Mouse (Mus musculus) CD8-positive naive resting alpha-beta T cell, adult 2 months (primary cell): ENCODE results near the gene Tmem14a.
A peak's percentile ranks its signal among the peaks of the same experiment; 100 is the strongest.
"Not testable (repeated sequence)": the region's sequence is repeated elsewhere in the genome, so short reads cannot be mapped to it uniquely, and the experiment has no call there.

Experiments used
- DNase-seq, 2 experiments: peaks; one replicate each; pipeline ENCODE4 v3.0.0; 2022; ENCODE audit warnings: low read depth in 2 of 2, low spot score in 2 of 2

The Tmem14a gene

GRCm38 (mm10) chr1:21218489-21218919, at the start of gene Tmem14a:
Gene Tmem14a (plus strand): TSS chr1:21218575.
- peak; percentile 83 to 87 for DNase-seq

DNA sequence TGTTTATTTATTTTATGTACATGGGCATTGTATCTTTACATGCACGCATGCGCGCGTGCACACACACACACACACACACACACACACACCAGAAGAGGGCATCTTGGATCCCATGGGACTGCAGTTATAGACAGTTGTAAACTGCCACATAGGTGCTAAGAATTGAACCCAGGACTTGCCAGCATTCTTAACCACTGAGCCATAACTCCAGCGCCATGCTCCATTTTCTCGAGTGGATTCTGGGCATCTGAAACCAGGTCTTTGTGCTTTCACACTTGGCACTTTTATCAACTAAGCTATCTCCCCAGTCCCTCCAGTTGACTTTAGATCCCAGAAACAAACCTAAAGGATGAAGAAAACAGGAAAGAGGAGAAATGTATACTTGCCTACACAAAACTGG, 33.2 kb upstream of the Tmem14a start:
- no peak for DNase-seq

GRCm38 (mm10) chr1:21206241-21206640, 12.1 kb upstream of the Tmem14a start:
- DNase-seq: no peak

GRCm38 (mm10) chr1:21213537-21213936, 4.8 kb upstream of the Tmem14a start:
- DNase-seq: not testable (repeated sequence)

GRCm38 (mm10) chr1:21213991-21214692, 4.2 kb upstream of the Tmem14a start:
- not testable (repeated sequence) for DNase-seq

DNA sequence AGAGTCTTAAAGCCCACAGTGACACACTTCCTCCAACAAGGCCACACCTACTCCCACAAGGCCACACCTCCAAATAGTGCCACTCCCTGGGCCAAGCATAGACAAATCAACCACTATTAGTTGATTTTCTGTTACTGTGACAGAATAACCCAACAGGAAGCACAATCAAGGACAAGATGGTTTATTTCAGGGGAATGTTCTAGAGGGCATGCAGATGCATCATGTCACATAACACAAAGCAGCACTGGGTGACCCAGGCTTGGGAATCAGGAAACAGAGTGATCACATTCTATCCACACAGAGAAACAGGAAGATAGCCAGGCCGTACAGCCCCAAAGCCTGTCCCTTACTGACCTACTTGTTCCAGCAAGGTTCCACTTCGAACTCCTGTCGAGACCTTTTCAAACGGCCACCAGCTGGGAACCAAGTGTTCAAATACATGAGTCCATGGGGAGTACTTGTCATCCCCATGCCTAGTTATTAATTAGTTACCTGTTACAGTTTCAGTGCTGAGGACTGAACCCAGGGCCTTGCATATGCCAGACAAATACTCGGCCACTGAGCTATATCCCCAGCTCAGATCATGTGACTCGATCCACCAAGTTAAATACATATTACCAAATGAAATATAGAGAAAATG, 9.5 kb downstream of the Tmem14a start:
- DNase-seq: no peak

- DNase-seq: not testable (repeated sequence)
These were observed 10.7 kb downstream of the Tmem14a start for GRCm38 (mm10) chr1:21228740-21229722.

DNA sequence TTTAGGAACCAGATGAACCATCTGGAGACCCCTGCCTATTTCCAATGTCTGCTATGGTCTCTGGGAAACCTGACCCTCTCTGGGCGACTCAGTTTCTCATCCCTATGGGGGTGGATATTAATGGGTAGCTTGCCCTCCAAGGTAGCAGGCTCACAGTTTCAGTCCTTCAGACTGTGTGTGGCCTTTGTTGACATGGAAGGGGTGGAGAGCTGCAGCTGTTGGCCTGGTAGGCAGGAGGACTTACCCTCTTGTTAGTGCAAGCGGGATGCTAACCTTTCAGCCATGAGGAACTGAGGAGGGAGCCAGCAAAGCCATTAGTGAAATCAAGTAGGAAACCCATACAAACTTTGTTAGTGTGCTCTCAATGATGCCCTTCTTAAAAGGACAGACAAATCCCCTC, 12.0 kb downstream of the Tmem14a start:
- no peak for DNase-seq

DNA sequence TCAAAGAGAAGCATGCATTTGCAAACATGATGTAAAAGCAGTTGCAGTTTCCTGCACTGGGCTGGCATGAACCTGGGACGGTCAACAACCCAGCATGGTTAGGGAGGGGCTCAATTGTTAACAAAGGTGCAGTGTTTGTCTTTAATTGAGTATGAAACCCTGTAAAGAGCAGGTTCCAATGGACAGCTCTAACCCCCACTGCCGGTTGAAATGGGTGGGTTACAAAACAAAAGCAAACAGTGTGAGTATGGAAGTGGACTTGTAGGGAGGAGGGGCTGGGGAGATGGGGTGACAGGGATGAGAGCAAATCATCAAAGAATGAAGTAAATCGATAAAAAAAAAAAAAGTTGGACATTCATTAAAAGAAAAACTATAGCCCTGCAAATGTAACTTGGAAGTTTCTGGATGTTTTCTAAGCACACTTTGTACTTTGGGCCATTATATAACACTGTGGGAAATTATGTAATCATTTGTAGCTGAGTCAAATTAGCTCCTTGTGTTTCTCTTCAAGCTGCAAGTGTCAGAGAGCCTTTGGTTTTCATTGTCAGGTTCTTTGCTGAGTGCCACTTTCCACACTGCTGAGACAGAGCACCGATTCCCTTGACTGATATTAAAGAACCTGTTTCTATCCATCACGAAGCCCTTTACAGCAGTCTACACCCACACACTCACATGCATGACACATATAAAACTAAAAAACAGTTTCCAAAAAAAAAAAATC, 13.5 kb downstream of the Tmem14a start:
- no peak for DNase-seq

- DNase-seq: no peak
These were observed 14.1 kb downstream of the Tmem14a start for GRCm38 (mm10) chr1:21232516-21232915.

DNA sequence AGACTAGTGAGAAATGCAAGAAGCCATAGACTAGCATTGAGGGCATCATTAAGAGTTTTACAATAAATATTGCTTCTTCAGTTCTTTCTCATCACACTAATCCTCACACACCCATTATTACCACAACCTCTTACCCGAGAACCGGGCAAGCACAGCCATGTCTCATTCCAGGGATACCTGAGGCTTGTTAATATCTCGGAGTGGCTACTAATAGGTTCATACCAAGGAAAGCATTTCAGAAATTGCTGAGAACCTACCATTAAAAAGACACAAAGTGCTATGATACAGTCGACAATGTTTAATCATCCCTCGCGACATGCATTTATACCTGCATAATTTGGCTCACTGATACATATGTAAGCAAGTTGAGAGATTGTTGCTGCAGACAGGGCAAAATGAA, 17.0 kb downstream of the Tmem14a start:
- no peak for DNase-seq

DNA sequence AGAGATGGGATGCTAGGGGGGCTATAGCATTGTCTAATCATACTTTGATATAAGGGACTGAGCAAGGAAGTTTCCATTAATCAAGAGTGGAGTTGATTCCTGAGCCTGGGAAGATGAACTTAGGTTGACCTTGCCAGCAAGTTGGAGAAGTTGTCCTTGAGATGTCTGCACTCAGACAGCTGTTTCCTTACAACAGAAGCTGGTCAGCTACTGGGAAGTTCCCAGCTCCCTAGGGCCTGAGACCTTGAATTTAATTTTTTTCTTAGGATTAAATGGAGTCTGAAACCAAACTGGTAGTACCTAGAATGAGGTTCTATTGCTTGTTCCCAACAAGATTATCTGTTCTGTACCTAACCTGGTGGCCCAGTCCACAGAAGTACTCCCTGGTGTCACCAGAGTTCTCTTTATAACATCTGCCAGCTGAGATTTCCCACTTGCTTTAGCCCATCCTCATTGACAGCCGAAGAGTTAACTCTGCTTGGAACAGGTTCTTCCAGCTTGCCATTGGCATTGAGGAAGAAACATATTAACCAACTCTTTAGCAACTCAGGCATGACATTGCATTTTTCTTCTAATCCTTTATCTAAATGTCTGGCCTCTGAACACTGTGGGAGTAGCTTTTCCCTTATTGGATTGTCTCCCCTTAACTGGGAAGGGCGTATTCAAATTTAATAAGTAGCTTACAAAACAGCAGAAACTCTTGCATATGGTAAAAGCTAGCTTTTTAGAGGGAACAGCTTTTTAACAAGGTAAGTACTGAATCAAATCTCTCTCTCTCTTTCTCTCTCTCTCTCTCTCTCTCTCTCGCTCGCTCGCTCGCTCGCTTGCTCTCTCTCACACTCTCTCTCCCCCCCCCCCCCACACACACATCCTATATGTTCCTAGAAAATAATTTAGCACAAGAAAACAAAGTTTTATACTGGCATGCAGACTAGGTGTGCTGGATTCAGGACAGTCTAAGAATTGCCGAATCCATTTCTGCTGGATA, 21.8 kb downstream of the Tmem14a start, which contains the start of gene Gsta3:
Gene Gsta3, plus strand, starts transcription at position 679 of the 988 bp plus-strand sequence.
- no peak for DNase-seq

DNA sequence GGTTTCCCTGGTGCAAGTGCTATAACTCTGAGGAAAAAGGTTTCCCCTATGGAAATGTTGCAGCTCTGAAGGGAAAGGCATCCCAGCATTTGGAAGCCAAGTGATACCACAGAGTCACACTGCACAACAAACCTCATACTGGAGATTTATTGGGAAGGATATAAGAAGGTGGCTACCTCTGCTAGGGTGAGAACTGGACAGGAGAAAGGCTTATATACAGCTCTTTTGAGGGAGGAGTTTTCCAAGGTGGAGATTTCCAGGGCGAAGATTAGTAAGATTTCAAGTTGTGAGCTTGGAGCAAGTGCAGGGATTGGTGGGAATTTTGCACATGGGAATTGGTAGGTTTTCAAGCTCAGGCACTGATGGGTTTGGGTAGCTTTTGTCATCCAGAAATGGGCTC, 22.7 kb downstream of the Tmem14a start:
- no peak for DNase-seq

DNA sequence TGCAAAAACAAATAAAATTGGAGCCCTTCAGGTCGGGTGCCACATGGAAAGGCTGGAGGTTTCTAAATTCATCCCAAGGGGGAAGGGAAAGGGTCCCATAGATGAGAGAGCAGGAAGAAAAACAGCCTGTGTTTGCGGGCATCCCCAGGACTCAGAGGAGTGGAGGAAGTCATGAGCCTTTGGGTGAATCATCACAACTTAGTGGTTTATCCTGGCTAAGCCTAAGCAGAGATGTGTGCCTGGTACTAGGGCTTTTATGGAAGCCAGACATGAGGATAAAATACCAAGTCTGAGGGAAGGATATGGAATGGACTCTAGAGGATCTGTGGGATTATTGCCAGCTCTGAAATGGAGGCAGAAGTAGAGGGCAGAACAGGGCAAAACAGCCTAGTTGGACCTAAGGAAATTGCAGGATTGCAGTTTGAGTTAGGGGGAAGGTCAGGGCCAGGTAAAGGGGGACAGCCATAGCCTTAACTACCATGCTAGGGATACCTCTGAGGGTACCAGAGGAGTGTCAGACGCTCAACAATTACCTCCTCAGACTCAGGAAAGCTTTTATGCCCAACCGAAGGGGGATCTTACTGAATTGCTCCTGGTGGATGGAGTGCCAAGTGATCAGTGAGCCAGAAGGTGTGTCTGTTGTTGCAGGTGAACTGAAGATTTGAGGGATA, 26.1 kb downstream of the Tmem14a start:
- DNase-seq: no peak

- DNase-seq: no peak
These were observed 27.8 kb downstream of the Tmem14a start for GRCm38 (mm10) chr1:21246136-21246535.

- DNase-seq: no peak
These were observed 29.5 kb downstream of the Tmem14a start for GRCm38 (mm10) chr1:21247896-21248295.

DNA sequence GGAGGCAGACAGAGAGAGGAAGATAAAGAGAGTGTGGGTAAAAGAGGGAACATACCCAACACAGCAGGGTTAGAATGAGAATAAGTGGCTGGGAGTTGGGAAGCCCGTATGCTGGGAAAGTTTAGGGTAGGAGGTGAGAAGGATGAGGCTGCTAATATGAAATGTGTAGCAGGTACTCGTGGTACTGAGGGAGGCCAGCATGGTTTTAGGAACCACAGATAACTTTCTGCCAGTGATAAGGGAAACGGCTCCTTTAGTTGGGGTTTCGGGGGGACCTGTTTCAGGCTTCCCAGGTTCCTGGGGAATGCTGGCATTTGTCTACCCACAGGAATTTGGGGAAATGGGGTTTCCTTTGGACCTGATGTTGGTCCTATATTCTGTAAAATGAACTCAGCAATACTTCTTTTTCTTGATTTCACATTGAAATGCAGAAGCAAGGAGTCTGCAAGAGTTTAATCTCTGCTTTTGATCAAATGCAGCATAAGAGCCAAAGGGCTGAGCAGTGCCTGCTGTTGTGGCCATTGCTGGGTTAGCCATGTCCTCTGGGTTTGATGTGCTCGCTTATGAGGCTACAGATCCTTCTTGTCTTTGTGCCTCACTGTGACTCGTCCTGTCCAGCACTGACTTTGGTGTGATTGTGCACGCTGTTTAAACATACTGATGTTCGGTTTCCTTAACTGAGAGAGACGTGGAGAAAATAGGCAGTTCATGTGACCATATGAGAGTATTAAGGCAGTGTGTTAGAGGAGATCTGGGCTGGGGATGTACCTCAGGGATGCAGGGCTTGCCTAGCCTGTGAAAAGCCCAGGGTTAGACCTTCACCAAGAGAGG, 30.4 kb downstream of the Tmem14a start:
- DNase-seq: no peak

DNA sequence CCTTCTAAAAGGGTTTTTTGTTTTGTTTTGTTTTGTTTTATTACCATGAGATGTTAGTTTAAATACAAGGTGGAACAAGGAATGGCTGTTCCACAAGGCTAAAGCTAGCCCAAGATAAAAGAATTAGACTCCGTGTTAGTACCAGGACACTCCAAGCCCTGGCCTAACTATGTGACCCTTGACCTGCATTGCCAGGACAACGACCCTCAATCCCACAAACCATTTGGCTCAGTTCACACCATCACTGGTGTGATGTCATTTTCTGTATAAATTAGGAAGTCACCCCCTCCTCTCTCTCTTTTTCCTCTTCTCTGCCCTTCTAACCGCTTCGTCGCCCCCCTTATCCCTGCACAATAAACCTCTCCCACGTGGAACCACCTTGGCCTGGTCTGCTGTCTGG, 33.3 kb downstream of the Tmem14a start:
- DNase-seq: no peak
